Mouse (Mus musculus): ENCODE results near the gene C87414. TPM values are rescaled to one million over a fixed set of nuclear protein-coding genes. Genes with fewer than 3 reads are reported as not detected.
"Not testable (repeated sequence)": the region's sequence is repeated elsewhere in the genome, so short reads cannot be mapped to it uniquely, and the experiment has no call there.

The C87414 gene
- not detected in 2 replicates for polyA plus RNA-seq (2014; fragmentation: Nextera tagmentation; extraction: Ambion mirVana)

DNA sequence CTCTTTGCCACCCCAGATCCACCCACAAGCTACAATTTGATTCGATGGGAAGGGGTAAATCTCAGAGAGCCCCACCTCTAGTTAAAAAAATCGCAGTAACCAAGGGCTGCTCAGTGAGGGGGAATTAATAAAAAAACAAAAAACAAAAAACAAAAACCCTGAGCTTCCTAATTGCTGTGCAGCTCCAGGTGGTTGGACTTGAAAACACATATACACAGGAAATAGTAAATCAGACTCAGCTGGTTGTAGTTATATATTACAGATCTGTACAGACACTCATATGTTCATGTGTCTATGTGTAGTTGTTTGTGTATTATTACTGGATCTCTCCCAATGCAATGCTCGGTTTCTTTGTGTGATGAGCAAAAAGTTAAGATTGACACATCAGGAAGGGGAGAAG, at the start of gene C87414:
C87414 (minus strand) TSS at position 101 of the 400 bp plus-strand sequence.
- not testable (repeated sequence) for H3K9me3 ChIP-seq (ENCODE audit: control insufficient read depth, low read depth, low read length); H3K27ac ChIP-seq (ENCODE audit: low read length); ATAC-seq (ENCODE audit: insufficient number of reproducible peaks, insufficient read depth, low FRiP score, low read depth); H3K4me3 ChIP-seq (ENCODE audit: low read depth, low read length); H3K4me2 ChIP-seq (replicated peaks; ENCODE audit: low read depth, low read length); H3K4me1 ChIP-seq (ENCODE audit: control insufficient read depth, insufficient read depth, low read length); H3K9ac ChIP-seq (replicated peaks; ENCODE audit: low read depth, low read length); H3K27me3 ChIP-seq (ENCODE audit: control insufficient read depth, insufficient read depth, low read length); H3K36me3 ChIP-seq (ENCODE audit: control insufficient read depth, insufficient read depth, low read length)
- no CpG with 5 or more reads among the region's 3 CpGs for WGBS

DNA sequence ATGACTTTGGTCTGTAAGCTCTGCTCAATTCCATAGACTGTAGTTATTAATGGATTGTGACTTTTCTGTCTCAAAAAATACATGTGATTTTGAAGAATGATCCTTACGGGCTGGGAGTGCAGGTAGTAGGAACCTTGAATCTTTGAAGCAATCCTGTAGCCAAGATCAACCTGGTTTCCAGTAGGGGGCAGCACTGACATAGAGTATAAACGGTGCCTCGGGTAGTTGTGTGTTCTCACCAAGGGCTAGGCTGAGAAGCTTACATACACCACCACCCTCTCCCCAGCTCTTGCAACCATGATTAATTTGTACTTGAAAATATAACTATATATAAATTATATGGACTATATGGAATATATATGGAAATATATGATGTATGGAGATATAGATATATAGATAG, 13.3 kb upstream of the C87414 start:
- ATAC-seq (ENCODE audit: insufficient number of reproducible peaks, insufficient read depth, low FRiP score, low read depth); H3K4me2 ChIP-seq (replicated peaks; ENCODE audit: low read depth, low read length); H3K9ac ChIP-seq (replicated peaks; ENCODE audit: low read depth, low read length); H3K9me3 ChIP-seq (ENCODE audit: control insufficient read depth, low read depth, low read length); H3K27me3 ChIP-seq (ENCODE audit: control insufficient read depth, insufficient read depth, low read length); H3K36me3 ChIP-seq (ENCODE audit: control insufficient read depth, insufficient read depth, low read length); H3K27ac ChIP-seq (ENCODE audit: low read length); H3K4me1 ChIP-seq (ENCODE audit: control insufficient read depth, insufficient read depth, low read length); H3K4me3 ChIP-seq (ENCODE audit: low read depth, low read length): not testable (repeated sequence)
- 91% methylated on average over 3 of the region's 3 CpGs for WGBS

Other genes starting within 250 kb of the C87414 start
- gene Gm16427, start 131.4 kb downstream of the C87414 start, polyA plus RNA-seq (2014; fragmentation: Nextera tagmentation; extraction: Ambion mirVana) = not detected in 2 replicates
- gene Gm7792, start 172.2 kb upstream of the C87414 start, polyA plus RNA-seq (2014; fragmentation: Nextera tagmentation; extraction: Ambion mirVana) = not detected in 2 replicates